Mouse (Mus musculus) c-Kit-positive CD71-positive TER-119-negative erythroid progenitor cells, embryonic 14.5 days (primary cell): ENCODE measurements at regions not wholly inside any gene's neighbourhood (a gene's known extent, or its start where the extent isn't known, plus 50 kb on each side); places are given as distances from the start of the nearest gene placed in this dataset.
"Not testable (repeated sequence)": the region's sequence is repeated elsewhere in the genome, so short reads cannot be mapped to it uniquely, and the experiment has no call there.

Source experiments
- DNase-seq: peaks from one replicate; pipeline ENCODE4 v3.0.0-alpha.2; 2013; ENCODE audit warnings: low read depth

- no peak for DNase-seq
Observed at GRCm38 (mm10) chr10:118979339-118979738, 109.3 kb upstream of the Dyrk2 start.

- no peak for DNase-seq
Observed at GRCm38 (mm10) chr10:118978181-118978743, 108.3 kb upstream of the Dyrk2 start.

GRCm38 (mm10) chr10:118976447-118976846, 106.4 kb upstream of the Dyrk2 start:
- DNase-seq, result no peak

GRCm38 (mm10) chr10:118975772-118976171, 105.8 kb upstream of the Dyrk2 start:
- DNase-seq, result no peak

- DNase-seq, result no peak
Observed at GRCm38 (mm10) chr10:118973324-118973723, 103.3 kb upstream of the Dyrk2 start.

- no peak for DNase-seq
Observed at GRCm38 (mm10) chr10:118972626-118973025, 102.6 kb upstream of the Dyrk2 start.

GRCm38 (mm10) chr10:118970457-118971175, 100.6 kb upstream of the Dyrk2 start:
- DNase-seq, result no peak

- no peak for DNase-seq
Observed at GRCm38 (mm10) chr10:118961713-118962181, 91.7 kb upstream of the Dyrk2 start.

GRCm38 (mm10) chr10:118960076-118960475, 90.1 kb upstream of the Dyrk2 start:
- no peak for DNase-seq

GRCm38 (mm10) chr10:118959623-118960022, 89.6 kb upstream of the Dyrk2 start:
- no peak for DNase-seq

GRCm38 (mm10) chr10:118956352-118956751, 86.3 kb upstream of the Dyrk2 start:
- no peak for DNase-seq

- DNase-seq, result no peak
Observed at GRCm38 (mm10) chr10:118953440-118953839, 83.4 kb upstream of the Dyrk2 start.

- DNase-seq, result no peak
Observed at GRCm38 (mm10) chr10:118952756-118953155, 82.7 kb upstream of the Dyrk2 start.

- no peak for DNase-seq
Observed at GRCm38 (mm10) chr10:118947724-118948123, 77.7 kb upstream of the Dyrk2 start.

GRCm38 (mm10) chr10:118947016-118947674, 77.1 kb upstream of the Dyrk2 start:
- DNase-seq, result no peak

- DNase-seq, result no peak
Observed at GRCm38 (mm10) chr10:118927316-118927715, 57.3 kb upstream of the Dyrk2 start.

GRCm38 (mm10) chr10:118923473-118924185, 53.6 kb upstream of the Dyrk2 start:
- DNase-seq, result no peak

GRCm38 (mm10) chr10:118922120-118922519, 52.1 kb upstream of the Dyrk2 start:
- not testable (repeated sequence) for DNase-seq
